Mouse (Mus musculus) A20 (cell line): ENCODE data around the gene Arhgef26.

Experiments
- DNase-seq: peaks from one replicate; pipeline ENCODE4 v3.0.0-alpha.2; 2011; ENCODE audit warnings: low read depth, low spot score

Gene Arhgef26

GRCm38 (mm10) chr3:62380420-62380819, 42.3 kb downstream of the Arhgef26 start:
- no peak for DNase-seq

GRCm38 (mm10) chr3:62382853-62383252, 44.7 kb downstream of the Arhgef26 start:
- DNase-seq: no peak

DNA sequence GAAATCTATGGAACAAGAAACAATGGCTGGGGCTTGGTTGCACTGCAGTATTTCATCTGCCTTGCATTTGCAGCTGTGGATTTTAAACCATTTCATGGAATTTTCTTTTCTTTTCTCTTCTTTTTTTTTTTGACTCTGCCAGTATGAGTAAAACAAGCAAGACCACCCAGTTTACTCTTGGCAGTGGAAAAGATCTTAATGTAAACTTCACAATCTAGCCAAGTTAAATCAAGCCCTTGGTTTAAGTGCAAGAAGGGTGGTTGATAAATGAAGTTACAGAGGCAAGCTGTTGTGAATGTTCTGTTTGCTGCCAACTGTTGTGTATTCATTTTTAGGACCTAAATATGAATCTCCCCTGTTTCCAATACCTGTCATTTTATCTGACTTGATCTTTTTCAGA, 54.5 kb downstream of the Arhgef26 start:
- DNase-seq: no peak

GRCm38 (mm10) chr3:62394284-62394683, 56.1 kb downstream of the Arhgef26 start:
- no peak for DNase-seq

DNA sequence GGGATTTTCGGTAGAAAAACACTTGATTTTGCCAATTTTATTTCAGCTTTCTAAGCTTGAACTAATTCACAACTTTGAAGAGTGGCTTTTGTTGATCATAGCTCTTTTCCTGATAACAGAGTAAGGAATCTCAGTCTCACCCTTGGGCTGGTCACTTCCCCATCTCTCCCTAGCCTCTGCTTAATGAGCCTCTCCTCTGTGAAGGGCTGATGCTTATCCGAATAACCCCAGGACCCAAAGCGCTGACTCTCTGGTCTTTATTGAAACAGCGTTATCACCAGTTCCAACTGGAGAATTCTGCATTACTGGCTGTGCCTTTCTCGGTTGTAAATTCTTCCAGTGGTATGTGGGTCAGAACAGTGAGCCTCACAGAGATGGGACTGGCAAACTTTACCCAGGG, 57.2 kb downstream of the Arhgef26 start:
- DNase-seq: no peak

DNA sequence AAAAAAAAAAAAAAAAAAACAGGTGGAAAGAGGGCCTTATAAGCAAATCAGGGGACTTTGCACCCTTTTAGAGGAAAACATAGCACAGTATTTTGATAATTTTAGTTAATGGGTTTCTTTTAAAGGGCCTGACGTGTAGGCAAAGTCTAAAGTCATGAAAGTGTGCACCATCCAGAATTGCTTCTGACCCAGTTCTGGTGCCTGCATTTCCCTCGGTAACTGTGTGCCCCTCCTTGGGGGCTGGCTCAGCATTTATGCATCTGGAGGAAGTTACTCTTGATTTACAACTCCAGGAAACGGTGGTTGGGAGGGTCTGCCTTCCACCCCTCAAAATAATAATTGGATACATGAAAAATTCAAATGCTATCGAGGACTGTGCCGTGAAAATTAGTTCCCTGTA, 58.0 kb downstream of the Arhgef26 start:
- DNase-seq: no peak

GRCm38 (mm10) chr3:62398094-62398493, 60.0 kb downstream of the Arhgef26 start:
- no peak for DNase-seq

GRCm38 (mm10) chr3:62399826-62400746, 61.9 kb downstream of the Arhgef26 start:
- DNase-seq: no peak

DNA sequence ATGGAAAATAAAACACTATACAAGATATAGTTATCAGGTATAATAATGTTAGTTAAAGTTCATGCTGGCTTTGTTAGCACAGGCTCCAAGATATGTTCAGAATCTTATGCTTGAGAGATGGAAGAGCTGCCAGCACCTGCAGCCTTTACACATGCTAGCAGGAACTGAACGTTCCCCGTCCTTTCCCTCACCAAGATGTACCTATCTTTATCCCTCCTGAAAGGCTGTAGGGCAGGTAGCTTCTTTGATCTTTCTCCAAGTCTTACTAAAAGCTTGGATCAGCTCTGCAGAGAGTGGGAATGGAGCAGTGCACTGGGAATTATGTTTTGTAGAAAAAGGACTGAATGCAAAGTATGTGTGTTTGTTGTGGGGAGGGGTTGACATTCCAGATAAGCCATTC, 64.3 kb downstream of the Arhgef26 start:
- DNase-seq: no peak

DNA sequence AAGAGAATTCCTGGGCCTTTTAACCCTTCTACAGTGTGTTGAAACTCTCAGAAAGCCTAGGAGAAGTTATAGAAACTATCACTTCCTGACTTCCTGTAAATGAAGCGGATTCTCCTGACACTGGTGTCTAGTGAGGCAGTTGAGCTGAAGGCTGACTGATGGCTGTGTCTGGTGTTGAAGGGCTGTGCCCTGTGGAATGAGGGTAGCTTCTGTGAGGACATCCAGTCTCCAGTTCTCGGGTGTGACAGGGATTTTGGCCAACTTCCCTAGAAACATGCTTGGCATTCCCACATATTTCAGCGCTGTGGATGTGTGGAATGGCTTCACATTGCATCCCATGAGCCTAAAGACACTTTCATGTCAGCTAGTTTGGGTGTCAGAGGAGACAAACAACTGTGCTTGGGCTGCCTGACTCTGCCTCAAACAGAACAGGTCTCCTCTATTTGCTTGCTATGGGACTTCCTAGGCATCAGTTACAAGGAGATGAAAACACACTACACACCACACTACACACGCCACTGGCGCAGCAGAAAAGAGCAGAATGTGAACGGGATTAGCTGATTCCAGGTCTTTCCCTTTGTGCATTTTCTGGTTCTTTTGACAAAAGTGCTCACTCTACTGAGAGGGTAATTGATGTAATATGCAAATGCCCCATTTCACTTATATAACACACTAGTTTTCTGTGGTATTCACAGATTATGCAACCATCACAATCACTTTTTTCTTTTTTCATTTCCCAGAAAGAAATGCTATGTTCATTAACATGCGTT, 66.5 kb downstream of the Arhgef26 start:
- DNase-seq: no peak

DNA sequence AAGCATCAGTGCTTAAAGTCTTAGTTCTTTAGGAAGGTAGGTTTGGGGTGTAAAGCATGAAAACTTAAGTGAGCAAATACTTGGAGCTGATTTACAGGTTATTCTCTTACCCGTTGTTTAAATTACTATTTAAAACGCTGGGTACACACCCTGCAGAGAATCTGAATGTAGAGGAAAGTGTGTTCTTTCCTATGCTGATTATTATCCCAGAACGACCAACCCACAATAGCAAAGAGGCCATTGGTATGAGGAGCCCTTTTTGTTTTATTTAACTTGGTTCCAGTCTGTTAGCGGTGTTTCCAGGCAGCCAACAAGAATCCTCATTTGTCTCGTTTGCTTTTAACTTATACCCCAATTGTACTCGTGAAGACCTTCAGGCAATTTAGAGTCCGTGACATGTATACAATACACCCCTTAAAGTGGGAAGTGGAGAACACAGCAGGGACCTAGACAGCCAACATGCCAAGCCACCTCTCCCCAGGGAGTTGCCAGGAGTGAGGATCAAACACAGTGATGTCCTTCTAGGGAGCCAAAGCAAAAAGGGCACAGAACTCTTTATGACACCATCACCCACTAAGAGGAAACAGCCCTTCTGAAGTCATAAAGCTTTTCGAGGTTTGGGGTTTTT, 71.5 kb downstream of the Arhgef26 start:
- no peak for DNase-seq

- no peak for DNase-seq
Measured at GRCm38 (mm10) chr3:62410491-62410890, 72.3 kb downstream of the Arhgef26 start.

- no peak for DNase-seq
Measured at GRCm38 (mm10) chr3:62412704-62413103, 74.6 kb downstream of the Arhgef26 start.

- no peak for DNase-seq
Measured at GRCm38 (mm10) chr3:62414926-62415325, 76.8 kb downstream of the Arhgef26 start.

- no peak for DNase-seq
Measured at GRCm38 (mm10) chr3:62417458-62417857, 79.3 kb downstream of the Arhgef26 start.

GRCm38 (mm10) chr3:62418387-62419138, 80.4 kb downstream of the Arhgef26 start:
- DNase-seq: no peak

GRCm38 (mm10) chr3:62433675-62434074, 95.5 kb downstream of the Arhgef26 start:
- no peak for DNase-seq

DNA sequence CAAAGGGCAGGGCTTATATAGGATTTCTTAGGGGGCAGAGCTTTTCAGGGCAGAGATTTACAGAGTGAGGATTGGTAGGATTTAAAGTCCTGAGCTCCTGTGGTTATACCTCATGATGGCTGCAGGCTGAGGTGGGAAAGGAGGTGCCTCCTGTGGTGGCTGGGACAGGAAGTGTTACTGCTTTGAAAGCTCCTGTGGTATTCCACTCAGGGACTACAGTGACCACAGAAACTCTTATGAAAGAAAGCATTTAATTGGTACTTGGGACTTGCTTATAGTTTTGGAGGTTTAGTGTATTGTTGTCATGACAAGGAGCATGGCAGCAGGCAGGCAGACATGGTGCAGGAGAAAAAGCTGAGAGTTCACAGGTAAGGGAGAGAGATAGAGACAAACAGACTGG, 97.8 kb downstream of the Arhgef26 start:
- no peak for DNase-seq

- no peak for DNase-seq
Measured at GRCm38 (mm10) chr3:62440431-62440969, 102.4 kb downstream of the Arhgef26 start.

- no peak for DNase-seq
Measured at GRCm38 (mm10) chr3:62443582-62444194, 105.5 kb downstream of the Arhgef26 start.

DNA sequence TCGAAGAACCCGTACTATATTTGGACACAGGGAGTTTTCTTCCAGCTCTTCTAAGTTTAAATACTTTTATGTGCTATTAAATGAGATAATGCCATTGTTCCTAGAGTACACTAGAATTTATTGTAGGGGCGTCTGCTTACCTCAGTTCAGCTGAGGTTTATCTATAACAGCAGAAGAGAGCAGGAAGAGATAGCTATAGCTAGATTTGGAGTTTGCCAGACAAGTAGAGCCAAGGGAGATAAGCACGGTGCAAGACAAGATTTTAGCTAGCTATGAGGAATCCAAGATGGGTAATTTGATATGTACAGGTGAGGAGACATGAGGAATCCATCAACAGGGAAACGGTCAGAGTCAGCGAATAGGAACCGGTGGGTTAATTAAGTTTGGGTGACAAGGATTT, 108.1 kb downstream of the Arhgef26 start:
- no peak for DNase-seq
